Mouse (Mus musculus): ENCODE measurements around the gene Rnase12.

The Rnase12 gene

DNA sequence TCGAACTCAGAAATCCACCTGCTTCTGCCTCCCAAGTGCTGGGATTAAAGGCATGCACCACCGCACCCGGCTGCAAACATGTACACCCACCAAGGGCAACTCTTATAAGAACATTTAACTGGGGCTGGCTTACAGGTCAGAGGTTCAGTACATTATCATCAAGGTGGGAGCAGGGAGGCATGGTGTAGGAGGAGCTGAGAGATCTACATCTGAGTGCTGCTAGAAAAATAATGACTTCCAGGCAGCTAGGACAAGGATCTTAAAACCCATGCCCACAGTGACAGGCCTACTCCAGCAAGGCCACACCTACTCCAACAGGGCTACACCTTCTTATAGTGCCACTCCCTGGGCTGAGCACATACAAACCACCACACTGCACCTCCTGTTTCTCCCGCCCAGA is 28.4 kb upstream of the Rnase12 start:
- no peak for DNase-seq (ENCODE audit: inconsistent age in 2 of 2, low spot score in 1 of 2)

DNA sequence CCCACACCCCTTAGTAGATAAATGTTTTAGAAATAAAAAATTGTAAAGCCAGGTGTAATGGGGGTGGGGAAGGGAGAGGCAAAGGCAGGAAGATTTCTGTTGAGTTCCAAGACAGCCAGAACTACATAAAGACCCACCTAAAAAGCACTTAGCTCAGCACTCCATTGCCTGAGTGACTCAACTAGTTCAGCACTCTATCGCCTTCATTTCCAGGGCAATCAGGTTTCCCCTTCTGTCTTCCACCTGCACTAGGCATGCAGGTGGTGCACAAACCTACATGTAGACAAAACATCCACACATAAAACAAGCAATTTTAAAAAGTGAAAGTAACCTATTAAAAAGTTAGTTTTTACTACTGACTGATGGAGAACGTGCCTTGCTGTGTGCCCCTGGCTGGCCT is 27.6 kb upstream of the Rnase12 start:
- no peak for DNase-seq (ENCODE audit: inconsistent age in 2 of 2, low spot score in 1 of 2)

DNA sequence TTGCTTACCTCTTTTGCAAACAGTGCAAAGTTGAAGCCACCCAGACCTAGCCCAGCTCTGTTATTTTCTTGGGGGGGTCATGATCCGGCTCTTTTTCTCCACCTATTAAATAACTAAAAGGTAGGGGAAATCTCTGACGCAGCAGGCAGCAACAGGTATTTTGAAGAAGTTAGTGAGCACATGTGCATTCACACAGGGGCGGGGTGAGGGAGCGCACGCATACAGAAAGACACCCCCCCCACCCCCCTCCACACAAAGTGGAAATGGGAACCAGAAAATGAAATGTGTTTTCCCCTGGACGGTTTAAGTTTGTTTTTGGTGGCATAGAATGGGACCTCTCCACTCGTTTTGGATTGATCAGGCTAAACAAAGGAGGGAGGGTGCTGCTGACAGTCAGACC is 26.3 kb upstream of the Rnase12 start:
- no peak for DNase-seq (ENCODE audit: inconsistent age in 2 of 2, low spot score in 1 of 2)

DNA sequence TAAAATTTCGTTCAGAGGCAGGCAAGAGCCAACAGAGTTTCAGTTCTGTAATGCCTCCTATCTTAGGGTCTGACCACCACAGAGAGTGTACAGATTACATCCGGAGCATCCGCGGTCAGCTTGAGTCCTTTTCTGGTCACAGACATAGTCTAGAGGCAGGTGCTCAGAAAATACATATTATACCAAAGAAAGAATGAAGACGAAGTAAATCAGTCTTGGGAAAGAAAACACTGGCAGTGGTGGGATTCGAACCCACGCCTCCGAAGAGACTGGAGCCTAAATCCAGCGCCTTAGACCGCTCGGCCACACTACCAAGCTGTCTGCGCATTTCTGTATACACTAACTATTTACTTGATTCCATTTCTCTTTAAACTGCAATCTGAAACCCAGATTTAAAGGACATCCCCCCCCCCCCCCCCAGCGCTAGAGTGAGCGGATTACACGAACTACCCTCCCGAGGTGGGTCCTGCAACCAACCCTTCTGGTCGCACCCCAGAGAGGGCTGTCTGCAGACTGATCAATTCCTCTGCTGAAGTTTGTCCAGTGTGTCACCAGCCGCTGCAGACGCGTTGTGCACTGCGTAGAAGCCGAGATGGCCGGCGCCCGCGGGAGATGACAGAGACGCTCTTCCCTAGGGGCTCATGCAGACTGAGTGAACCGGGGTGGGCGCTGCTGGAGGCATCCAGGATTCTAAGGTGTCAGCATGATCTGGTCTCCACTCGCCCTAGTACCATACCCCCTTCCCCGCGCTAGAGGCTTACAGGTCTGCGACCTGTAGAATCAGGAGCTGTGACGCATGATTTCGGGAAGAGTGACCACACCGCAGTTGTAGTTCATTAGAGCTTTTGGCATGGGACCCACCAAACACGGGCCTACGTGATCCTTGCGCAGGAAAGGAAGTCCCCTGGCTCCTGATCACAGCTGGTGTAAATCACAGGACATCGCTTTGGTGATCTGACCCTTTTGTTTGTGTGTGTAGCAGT is 25.4 kb upstream of the Rnase12 start:
- peak; percentile 75 to 95 for DNase-seq (ENCODE audit: inconsistent age in 2 of 2, low spot score in 1 of 2)

DNA sequence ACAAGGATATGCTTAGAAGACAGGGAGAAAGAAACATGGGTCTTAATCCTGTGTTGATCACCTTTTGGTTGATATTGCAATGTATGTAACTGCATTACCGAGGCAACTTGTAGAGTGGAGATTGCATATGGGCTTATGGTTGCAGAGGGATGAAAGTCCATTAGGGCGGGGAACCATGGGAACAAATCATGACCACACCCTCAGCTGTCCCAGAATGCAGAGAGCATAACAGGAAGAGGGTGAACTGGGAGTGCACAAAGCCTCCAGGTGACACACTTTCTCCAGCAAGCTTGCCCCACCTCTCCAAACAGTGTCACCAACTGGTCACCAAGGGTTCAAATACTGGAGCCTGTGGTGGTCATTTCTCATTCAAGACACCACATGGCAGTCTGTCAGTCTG is 23.6 kb upstream of the Rnase12 start:
- DNase-seq (ENCODE audit: inconsistent age in 2 of 2, low spot score in 1 of 2) = no peak

DNA sequence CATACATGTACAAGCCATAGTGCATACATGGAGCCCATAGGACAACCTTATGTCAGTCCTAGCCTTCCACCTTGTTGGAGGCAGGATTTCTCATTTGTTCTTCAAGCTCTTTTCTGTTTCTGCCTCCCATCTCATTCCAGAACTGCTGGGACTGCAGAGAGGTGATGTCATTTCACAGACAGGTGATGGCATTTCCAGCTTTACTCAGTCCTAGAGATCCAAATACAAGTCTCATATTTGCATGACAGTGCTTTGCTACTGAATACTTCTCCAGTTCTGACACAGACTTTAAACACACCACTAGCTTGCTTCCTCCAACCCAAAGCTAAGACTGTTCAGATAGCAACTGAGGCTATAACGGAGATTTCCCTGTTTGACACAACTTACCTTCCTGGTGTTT is 21.7 kb upstream of the Rnase12 start:
- DNase-seq (ENCODE audit: inconsistent age in 2 of 2, low spot score in 1 of 2) = no peak

DNA sequence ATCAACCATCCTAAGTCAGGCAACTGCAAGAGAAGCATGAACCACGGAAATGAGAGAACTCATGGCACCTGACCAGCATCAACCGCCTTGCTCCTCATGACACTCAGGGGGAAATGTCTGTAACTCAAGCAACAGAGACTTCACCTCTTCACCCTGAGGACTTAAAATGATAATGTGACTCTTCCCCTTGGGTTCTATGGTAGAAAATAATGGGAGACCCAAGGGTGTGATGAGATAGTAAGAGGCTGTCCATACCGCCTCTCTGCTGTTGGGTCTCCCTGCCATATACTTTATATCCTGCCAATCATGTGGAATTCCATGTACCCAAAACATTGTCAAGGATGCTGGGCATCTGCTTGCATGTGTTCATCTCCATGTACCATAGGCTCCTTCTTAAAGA is 16.9 kb upstream of the Rnase12 start, which contains the start of gene Olfr750:
Gene Olfr750, minus strand, starts transcription at position 101 of the 400 bp plus-strand sequence.
- no peak for DNase-seq (ENCODE audit: inconsistent age in 2 of 2, low spot score in 1 of 2)

DNA sequence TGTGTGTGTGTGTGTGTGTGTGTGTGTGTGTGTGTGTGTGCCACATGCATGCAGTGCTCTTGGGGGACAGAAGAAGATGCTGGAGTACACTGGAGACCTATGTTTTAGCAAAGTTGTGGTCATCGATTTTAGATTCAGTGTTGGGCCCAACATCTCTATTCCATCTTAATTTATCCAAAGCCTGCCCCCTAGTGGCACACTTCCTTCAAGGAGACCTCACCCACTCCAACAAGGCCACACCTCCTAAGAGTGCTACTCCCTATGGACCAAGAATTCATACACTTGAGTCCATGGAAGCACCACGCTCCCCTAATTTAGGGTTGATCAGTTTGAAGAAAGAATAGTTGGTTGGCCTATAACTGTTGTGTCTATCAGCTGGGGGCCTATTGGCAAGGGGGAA is 12.2 kb upstream of the Rnase12 start:
- peak in 1 of 2 experiments; percentile 64 for DNase-seq (ENCODE audit: inconsistent age in 2 of 2, low spot score in 1 of 2)

DNA sequence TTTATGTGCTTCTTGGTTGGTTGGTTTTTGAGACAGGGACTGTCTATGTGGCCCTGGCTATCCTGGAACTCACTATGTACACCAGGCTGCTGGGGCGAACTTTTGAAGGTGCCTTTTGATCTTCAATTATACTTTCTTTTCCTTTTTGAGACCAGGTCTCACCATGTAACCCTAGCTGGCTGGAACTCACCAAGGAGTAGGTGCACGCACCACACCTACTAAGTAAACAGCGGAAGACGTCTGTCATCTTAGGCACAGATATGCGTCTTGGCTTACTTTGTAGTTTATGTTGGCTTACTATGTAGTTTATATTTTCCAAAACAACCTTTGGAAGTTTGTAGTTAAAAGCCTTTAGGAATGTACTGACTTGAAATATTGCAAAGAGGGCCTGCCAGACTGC is 11.5 kb upstream of the Rnase12 start:
- no peak for DNase-seq (ENCODE audit: inconsistent age in 2 of 2, low spot score in 1 of 2)

DNA sequence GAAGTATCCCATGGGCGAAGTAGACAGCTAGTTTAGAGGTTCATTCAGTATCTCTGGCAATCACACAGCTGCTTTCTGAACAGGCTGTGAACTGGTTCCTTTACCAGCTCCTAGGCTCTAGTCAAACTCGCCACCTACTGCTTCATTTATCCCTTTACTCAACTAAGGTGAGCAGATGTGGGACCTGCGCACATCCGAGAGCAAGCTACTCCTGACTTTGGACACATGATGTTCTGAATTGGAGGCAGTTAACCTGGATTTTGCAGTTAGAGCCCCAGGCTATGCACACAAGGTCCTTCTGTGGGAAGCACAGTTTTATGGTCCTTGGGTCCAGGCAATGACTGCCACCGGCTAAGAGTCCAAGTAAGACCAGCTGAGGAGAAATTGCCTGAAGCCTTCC is 3.3 kb upstream of the Rnase12 start:
- no peak for DNase-seq (ENCODE audit: inconsistent age in 2 of 2, low spot score in 1 of 2)

DNA sequence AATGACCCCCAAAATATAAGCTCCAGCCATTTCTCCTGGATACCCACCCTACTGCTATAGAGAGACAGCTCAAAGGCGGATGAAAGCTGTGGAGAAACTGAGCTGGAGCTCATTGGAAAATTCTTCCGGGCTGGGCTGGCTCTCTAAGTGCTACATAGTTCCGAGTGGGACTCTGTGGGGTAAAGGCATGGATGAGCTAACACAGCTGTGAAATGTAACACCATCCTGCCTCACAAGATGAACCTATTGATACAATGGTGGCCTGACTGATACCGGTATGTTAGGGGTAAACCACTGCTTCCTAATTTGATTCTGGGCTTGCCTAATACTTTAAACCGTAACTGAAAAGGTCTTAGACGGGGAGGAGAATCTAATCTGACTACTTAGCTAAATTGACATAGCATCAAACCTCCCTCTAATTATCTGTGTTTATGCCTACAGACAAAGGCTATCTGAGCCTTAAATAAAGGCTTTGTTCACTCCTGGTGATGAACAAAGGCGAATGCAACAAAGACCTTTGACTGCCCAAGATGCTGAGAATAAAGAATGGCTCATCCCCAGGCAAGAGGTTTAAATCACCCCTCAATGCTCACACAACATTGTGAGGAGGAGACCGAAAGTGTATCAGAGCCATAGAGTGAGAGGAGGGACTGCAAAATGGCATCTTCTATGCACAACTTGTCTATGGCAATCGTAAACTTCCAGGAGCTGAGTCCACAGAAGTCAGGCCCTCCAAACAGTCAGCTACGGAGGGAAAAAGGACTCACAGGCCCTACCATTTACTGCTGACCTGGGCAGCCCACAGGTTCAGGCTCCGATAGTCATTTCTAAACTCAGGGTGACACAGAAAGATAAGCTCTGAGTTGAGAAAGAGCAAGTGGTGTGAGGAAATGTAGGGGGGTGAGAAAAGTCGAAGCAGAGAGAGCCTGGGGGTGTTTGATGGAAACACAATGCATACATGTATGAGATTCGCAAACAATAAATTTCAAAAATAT is 2.9 kb downstream of the Rnase12 start:
- DNase-seq (ENCODE audit: inconsistent age in 2 of 2, low spot score in 1 of 2) = no peak

DNA sequence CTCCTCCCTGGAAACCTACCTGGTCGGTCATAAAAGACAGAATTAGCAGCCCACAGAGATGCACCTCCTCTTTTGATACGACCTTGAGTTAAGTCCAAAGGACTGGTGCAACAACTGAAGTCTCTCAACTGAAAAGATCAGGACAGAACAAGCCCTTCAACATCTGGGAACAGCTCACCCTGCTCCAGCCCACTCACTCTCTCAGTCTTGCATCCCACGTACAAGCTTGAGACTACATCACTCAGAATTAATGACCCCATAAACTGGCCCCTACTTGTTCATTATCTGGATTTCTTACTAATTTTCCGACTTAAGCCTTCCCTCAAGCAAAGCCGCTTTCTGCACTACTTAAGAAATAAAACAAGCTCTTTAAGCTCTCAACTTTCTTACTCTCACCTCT is 4.3 kb downstream of the Rnase12 start:
- DNase-seq (ENCODE audit: inconsistent age in 2 of 2, low spot score in 1 of 2) = no peak

DNA sequence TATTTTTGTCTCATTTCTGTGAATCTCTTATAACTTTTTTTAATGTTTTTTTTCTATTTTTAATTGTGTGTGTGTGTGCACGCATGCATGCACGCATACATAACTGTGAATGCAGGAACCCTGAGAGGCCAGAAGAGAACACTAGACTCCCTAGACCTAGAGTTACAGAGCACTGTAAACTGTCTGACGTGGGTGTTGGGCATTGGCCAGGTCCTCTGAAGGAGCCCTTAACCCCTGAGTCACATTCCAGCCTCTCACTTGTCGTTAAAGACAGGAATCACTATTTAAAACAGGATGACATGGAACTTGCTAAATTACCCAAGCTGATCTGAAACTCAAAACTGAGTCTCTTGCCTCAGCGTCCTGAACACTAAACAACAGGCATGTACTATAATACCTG is 5.5 kb downstream of the Rnase12 start:
- DNase-seq (ENCODE audit: inconsistent age in 2 of 2, low spot score in 1 of 2) = no peak

DNA sequence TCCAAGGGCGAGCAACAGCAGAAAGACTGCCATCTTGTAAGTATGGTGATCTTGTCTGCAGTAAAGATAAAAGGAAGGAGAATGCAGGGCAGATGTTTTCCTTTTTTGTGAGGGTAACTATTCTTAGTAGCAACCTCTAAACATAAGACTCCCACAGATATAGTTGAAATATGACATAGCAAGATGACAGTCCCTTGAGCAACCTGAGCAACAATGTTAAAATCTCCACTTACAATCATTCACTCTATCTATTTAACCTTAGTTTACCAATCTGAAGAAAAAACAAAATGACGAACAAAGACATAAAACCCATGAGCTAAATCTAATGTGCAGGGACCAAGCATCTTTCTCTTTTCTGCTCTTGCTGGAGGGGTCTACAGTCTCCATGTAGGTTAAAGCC is 7.4 kb downstream of the Rnase12 start, which contains the start of gene Rnase11:
Gene Rnase11, minus strand, starts transcription at position 101 of the 400 bp plus-strand sequence.
- no peak for DNase-seq (ENCODE audit: inconsistent age in 2 of 2, low spot score in 1 of 2)

DNA sequence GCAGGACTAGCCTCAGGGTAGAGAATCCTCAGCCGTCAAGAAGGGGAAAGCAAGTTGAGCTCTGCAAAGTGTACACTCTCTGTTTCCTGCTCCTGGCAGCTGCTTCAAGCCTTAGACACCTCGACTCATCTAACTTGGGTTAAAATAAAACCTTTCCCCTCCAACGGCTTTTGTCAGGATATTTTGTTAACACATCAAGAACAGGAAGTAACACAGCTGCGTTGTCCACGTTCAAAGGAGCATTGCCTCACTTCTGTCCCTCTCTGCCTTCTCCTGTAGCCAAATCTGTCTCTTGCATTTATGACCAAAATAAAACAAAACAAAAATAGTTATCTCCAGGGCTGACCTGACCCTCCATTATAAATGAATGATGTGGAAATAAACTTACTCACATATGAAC is 9.6 kb downstream of the Rnase12 start:
- DNase-seq (ENCODE audit: inconsistent age in 2 of 2, low spot score in 1 of 2) = no peak

DNA sequence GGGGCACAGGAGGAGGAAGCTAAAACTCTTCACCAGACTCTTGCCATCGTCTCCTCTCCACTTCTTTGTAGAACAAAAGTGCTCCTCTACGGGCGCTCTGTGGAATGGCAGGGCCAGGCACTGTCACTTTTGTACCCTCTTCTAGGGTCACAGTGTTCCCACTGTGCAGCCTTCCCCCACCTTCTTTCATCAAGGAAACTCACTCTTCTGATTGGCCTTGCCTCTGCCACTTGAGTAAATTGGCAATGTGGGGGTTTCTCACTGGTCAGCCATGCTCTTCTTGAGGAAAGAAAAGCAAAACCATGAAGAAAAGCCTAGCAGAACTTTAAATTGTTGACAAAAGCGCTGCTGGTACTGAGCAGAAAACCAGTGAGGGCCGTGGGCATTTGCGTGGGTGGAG is 15.7 kb downstream of the Rnase12 start, which contains the start of gene Rnase9:
Gene Rnase9, minus strand, starts transcription at position 101 of the 400 bp plus-strand sequence.
- DNase-seq (ENCODE audit: inconsistent age in 2 of 2, low spot score in 1 of 2) = no peak

DNA sequence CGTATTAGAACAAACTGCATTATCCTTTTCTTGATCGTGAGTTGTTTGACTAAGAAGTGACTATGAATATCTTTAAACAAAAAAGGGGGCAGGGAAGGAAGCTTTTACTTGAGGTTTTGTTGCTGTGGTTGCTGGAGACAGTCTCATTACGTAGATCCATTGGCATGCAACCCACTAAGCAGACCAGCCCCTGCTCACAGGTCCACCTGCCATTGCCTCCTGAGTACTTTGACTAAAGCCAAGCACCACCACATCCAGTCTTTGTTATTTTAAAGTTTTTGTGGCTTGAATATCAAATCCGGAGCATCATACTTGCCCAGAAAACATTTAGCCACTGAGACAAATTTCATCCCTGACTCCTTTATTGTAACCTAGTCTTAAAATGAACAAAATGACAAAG is 21.2 kb downstream of the Rnase12 start:
- no peak for DNase-seq (ENCODE audit: inconsistent age in 2 of 2, low spot score in 1 of 2)

DNA sequence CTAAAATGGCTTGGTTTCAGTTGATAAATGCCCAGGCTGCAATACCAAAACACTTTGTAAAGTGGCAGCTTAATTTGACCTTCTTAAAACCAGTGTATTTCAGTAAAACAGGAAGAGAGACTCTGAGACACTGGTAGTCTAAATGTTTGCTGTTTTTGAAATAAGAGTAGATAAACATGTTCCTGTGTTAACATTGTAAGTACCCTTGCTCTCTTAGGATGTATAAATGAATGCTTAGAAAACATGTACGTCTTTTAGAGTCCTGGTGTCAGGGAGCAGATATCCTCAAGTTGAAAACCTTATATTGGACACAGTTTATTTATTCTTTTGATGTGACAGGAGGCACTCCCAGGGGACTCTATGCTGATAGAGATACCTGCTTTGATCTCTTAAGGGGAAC is 22.3 kb downstream of the Rnase12 start:
- no peak for DNase-seq (ENCODE audit: inconsistent age in 2 of 2, low spot score in 1 of 2)

DNA sequence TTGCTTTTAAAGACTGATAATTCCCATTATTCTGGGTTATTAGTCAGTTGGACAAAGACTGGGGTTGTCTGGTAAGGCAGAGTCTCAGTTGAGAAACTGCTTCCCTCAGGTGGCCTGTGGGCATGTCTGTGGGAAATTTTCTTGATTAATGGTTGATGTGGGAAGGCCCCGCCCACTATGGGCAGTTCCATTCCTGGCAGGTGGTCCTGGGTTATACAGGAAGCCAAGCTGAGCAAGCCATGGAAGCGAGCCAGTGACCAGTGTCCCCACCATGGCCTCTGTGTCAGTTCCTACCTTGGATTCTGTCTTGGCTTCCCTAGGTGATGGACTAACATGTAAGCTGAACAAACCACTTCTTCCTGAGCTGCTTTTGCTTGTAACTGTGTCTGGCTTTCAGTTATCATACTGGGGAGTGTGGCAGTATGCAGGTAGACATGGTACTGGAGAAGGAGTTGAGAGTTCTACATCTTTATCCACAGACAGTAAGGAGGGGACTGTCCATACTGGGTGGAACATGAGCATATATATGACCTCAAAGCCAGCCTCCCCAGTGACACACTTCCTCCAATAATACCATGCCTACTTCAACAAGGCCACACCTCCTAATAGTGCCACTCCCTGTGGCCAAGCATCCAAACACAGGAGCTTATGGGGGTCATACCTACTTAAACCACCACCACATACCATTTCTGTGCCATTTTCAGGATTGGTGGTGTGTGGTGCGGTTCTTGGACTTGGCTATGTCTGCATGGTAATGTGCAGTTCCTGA is 29.9 kb downstream of the Rnase12 start:
- DNase-seq (ENCODE audit: inconsistent age in 2 of 2, low spot score in 1 of 2) = no peak

DNA sequence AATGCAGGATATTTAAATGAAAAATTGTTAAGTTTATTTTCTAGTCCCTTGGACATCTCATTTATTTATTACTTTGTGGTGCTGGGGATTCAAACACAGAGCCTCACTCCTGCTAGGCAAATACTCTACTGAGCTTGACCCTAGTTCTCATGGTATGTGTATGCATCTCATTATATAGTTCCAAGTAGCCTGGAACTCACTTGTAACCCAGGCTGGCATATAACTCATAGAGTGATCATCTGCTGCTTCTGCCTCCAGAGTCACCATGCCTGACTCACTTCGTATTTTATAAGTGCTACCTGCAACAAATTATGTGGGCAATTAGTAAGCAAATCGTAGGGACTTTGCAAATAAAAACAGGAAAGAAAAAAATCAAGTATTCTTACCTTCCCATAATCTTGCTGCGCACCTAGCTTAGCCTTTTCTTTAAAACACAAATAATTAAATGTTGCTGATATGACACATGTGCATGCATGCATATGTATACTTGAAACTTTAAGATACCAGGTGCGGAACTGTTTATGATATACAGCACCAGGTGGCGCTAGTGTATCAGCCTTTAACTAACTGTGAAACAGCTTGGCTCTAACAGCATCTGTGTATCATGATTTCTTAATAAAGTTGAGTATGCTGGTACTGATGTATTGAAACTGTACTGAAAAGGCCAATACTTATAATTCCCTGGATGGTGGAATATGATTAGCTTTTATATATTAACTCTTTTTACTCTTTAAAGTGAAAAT is 30.9 kb downstream of the Rnase12 start:
- DNase-seq (ENCODE audit: inconsistent age in 2 of 2, low spot score in 1 of 2) = peak; percentile 57 to 90

Data from adrenal gland, adult (tissue).